In genomic region chr2:122562251-122562650, GRCm38 (mm10) we compare ENCODE assay signal across 21 mouse cellular contexts. TPM values are rescaled to one million over a fixed set of nuclear protein-coding genes. Genes with fewer than 3 reads are reported as not detected.
A peak's percentile ranks its signal among the peaks of the same experiment; 100 is the strongest.
DNase-seq lines count a peak whose midpoint lies in the region; ATAC-seq and TF ChIP-seq lines count a peak whose summit lies in the region.
"Had no signal": no experiment of that assay in that cellular context is flagged by ENCODE, and none has a peak within 500 bp of the region (broad histone marks: within the 10 kb centered on the region; RNA-seq: fewer than 3 reads in every experiment).

No protein-coding gene starts in this region.

- 56% methylated on average over 1 of the region's 1 CpGs for WGBS in liver, embryonic 16.5 days (ENCODE audit: insufficient replicate concordance)
- WGBS in forebrain, postnatal 0 days, result 100% methylated on average over 1 of the region's 1 CpGs
- WGBS in hindbrain, postnatal 0 days, result 92% methylated on average over 1 of the region's 1 CpGs

- no peaks in the 10 kb centered on the region for H3K27me3 ChIP-seq in liver, embryonic 16.5 days (ENCODE audit: control insufficient read depth, insufficient read depth, low read depth, low read length)
- H3K27me3 ChIP-seq in forebrain, postnatal 0 days (ENCODE audit: insufficient read depth, low read length), result no peaks in the 10 kb centered on the region
- H3K27me3 ChIP-seq in hindbrain, postnatal 0 days (ENCODE audit: insufficient read depth, low read length), result no peaks in the 10 kb centered on the region
- H3K27me3 ChIP-seq: embryonic facial prominence, embryonic 12.5 days; forebrain, embryonic 13.5 days; forebrain, embryonic 15.5 days had no signal

- no peaks in the 10 kb centered on the region for H3K36me3 ChIP-seq in liver, embryonic 16.5 days (ENCODE audit: control insufficient read depth, insufficient read depth)
- no peaks in the 10 kb centered on the region for H3K36me3 ChIP-seq in forebrain, postnatal 0 days (ENCODE audit: insufficient read depth)
- H3K36me3 ChIP-seq in hindbrain, postnatal 0 days (ENCODE audit: insufficient read depth, low read length), result no peaks in the 10 kb centered on the region
- H3K36me3 ChIP-seq: embryonic facial prominence, embryonic 10.5 days; embryonic facial prominence, embryonic 12.5 days; forebrain, embryonic 15.5 days had no signal

- peak overlapping the region; percentile 24; the same call in 1 of the 2 replicates for H3K27ac ChIP-seq in liver, embryonic 16.5 days (ENCODE audit: low read length)
- no peak overlapping the region for H3K27ac ChIP-seq in forebrain, postnatal 0 days (ENCODE audit: low read depth, low read length)
- H3K27ac ChIP-seq in hindbrain, postnatal 0 days, result no peak overlapping the region
- H3K27ac ChIP-seq: embryonic facial prominence, embryonic 10.5 days; embryonic facial prominence, embryonic 12.5 days; forebrain, embryonic 13.5 days; forebrain, embryonic 15.5 days had no signal

- no peak overlapping the region for H3K9ac ChIP-seq in liver, embryonic 16.5 days (ENCODE audit: low read depth, low read length)
- no peak overlapping the region for H3K9ac ChIP-seq in forebrain, postnatal 0 days
- no peak overlapping the region for H3K9ac ChIP-seq in hindbrain, postnatal 0 days (replicated peaks; ENCODE audit: low read length)
- H3K9ac ChIP-seq: embryonic facial prominence, embryonic 12.5 days; forebrain, embryonic 13.5 days; forebrain, embryonic 15.5 days had no signal

- no peaks in the 10 kb centered on the region for H3K9me3 ChIP-seq in liver, embryonic 16.5 days (replicated peaks; ENCODE audit: control insufficient read depth, low read length)
- no peaks in the 10 kb centered on the region for H3K9me3 ChIP-seq in forebrain, postnatal 0 days (ENCODE audit: low read length)
- no peaks in the 10 kb centered on the region for H3K9me3 ChIP-seq in hindbrain, postnatal 0 days (ENCODE audit: low read length)
- H3K9me3 ChIP-seq: embryonic facial prominence, embryonic 10.5 days; embryonic facial prominence, embryonic 12.5 days; forebrain, embryonic 13.5 days; forebrain, embryonic 15.5 days had no signal

- no peak for TF ChIP-seq CTCF in forebrain, postnatal 0 days (IDR thresholded peaks at IDR 0.05; ENCODE audit: low read depth)
- no peak for TF ChIP-seq CTCF in hindbrain, postnatal 0 days (IDR thresholded peaks at IDR 0.05; ENCODE audit: low read depth)

- no peak overlapping the region for H3K4me2 ChIP-seq in liver, embryonic 16.5 days (ENCODE audit: low read depth, low read length)
- H3K4me2 ChIP-seq in forebrain, postnatal 0 days (ENCODE audit: low read depth), result no peak overlapping the region
- H3K4me2 ChIP-seq in hindbrain, postnatal 0 days (ENCODE audit: low read depth, low read length), result no peak overlapping the region
- H3K4me2 ChIP-seq: embryonic facial prominence, embryonic 12.5 days; forebrain, embryonic 13.5 days; forebrain, embryonic 15.5 days had no signal

- no peak for ATAC-seq in liver, embryonic 16.5 days (ENCODE audit: low read depth)
- ATAC-seq in granulocyte monocyte progenitor cell, adult 5-6 weeks (replicated peaks; ENCODE audit: poor library complexity, severe bottlenecking), result peak; percentile 67
- peak; percentile 55 for ATAC-seq in megakaryocyte, adult 5-6 weeks (ENCODE audit: poor library complexity, severe bottlenecking)
- ATAC-seq in forebrain, postnatal 0 days, result no peak
- no peak for ATAC-seq in hindbrain, postnatal 0 days
- ATAC-seq: forebrain, embryonic 13.5 days; forebrain, embryonic 15.5 days had no signal

- no peak overlapping the region for H3K4me3 ChIP-seq in liver, embryonic 16.5 days (ENCODE audit: low read depth, low read length)
- no peak overlapping the region for H3K4me3 ChIP-seq in forebrain, postnatal 0 days (ENCODE audit: low read depth, low read length)
- no peak overlapping the region for H3K4me3 ChIP-seq in hindbrain, postnatal 0 days (ENCODE audit: low read length)
- H3K4me3 ChIP-seq: embryonic facial prominence, embryonic 10.5 days; embryonic facial prominence, embryonic 12.5 days; forebrain, embryonic 13.5 days; forebrain, embryonic 15.5 days had no signal

- H3K4me1 ChIP-seq in liver, embryonic 16.5 days (ENCODE audit: control insufficient read depth, low read depth, low read length), result no peaks in the 10 kb centered on the region
- no peaks in the 10 kb centered on the region for H3K4me1 ChIP-seq in forebrain, postnatal 0 days (ENCODE audit: insufficient read depth)
- H3K4me1 ChIP-seq in hindbrain, postnatal 0 days (ENCODE audit: insufficient read depth, low read length), result no peaks in the 10 kb centered on the region
- H3K4me1 ChIP-seq: embryonic facial prominence, embryonic 10.5 days; embryonic facial prominence, embryonic 12.5 days; forebrain, embryonic 13.5 days; forebrain, embryonic 15.5 days had no signal

- DNase-seq in liver, result no peak
- peak; percentile 61 for DNase-seq in 416B (ENCODE audit: low read depth)
- no peak for DNase-seq in right cerebral cortex, adult 18-20 months
- no peak for DNase-seq in forebrain, postnatal 0 days
- DNase-seq in hindbrain, postnatal 0 days (ENCODE audit: low spot score), result no peak
- DNase-seq: adrenal gland, adult 2 months; adrenal gland, postnatal 10 days; adrenal gland, postnatal 25 days; cerebellum, adult 11-12 months; cerebellum, adult 2 months; cerebellum, adult 9-10 months; cerebellum, postnatal 10 days; cerebellum, postnatal 25 days had no signal

RNA-seq across cellular contexts. Expression of gene Gatm, which starts 48.9 kb away (rescaled TPM):
- polyA plus RNA-seq in liver, embryonic 16.5 days (2015; fragmentation: Nextera tagmentation; extraction: Ambion mirVana), result 27.4 and 29.7 TPM in 2 replicates
- total RNA-seq in granulocyte monocyte progenitor cell, adult 5-6 weeks (2014; fragmentation: Nextera tagmentation), result 94.8 and 123 TPM in 2 replicates
- total RNA-seq in granulocyte monocyte progenitor cell, adult 5-6 weeks (2017), result 96.0 and 115 TPM in 2 replicates
- total RNA-seq in megakaryocyte, adult 5-6 weeks (2015), result 19.8 and 29.9 TPM in 2 replicates
- total RNA-seq in megakaryocyte, adult 5-6 weeks (2017), result 13.7 and 20.8 TPM in 2 replicates
- total RNA-seq in forebrain, postnatal 0 days (2014; rRNA removed), result 47.6 and 48.2 TPM in 2 replicates
- polyA plus RNA-seq in forebrain, postnatal 0 days (2015; fragmentation: Nextera tagmentation; extraction: Ambion mirVana), result 53.0 and 59.7 TPM in 2 replicates
- total RNA-seq in hindbrain, postnatal 0 days (2014; rRNA removed), result 42.7 and 44.0 TPM in 2 replicates
- 72.9 and 78.1 TPM in 2 replicates for polyA plus RNA-seq in hindbrain, postnatal 0 days (2015; fragmentation: Nextera tagmentation; extraction: Ambion mirVana)
- total RNA-seq: MEL had no signal

Comparison
In these comparisons a context has a peak if more than half of its experiments do, and no peak if none do; other contexts are left out.
1. ATAC-seq: peak in granulocyte monocyte progenitor cell, adult 5-6 weeks (single experiment) and megakaryocyte, adult 5-6 weeks (single experiment); none in liver, embryonic 16.5 days (single experiment), forebrain, postnatal 0 days (single experiment) and hindbrain, postnatal 0 days (single experiment).